Mouse (Mus musculus) C2C12 (cell line): Measurements from ENCODE around the gene Nacc2. TPM values are rescaled to one million over a fixed set of nuclear protein-coding genes. Genes with fewer than 3 reads are reported as not detected.

Source experiments
- H3K27me3 ChIP-seq: one replicate; pipeline ENCODE4 v1.6.1; 2011; ENCODE audit not compliant: control insufficient read depth, insufficient read depth, insufficient read length
- H3K36me3 ChIP-seq: one replicate; pipeline ENCODE4 v1.6.1; 2011; ENCODE audit not compliant: control insufficient read depth, insufficient read depth
- H3K4me3 ChIP-seq: one replicate; pipeline ENCODE4 v1.5.1; 2011; ENCODE audit warnings: mild to moderate bottlenecking, control low read depth; ENCODE audit not compliant: poor library complexity, insufficient read depth, severe bottlenecking
- H3K79me2 ChIP-seq: one replicate; pipeline ENCODE4 v1.6.1; 2011; ENCODE audit not compliant: control insufficient read depth, insufficient read depth
- H3K79me3 ChIP-seq: one replicate; pipeline ENCODE4 v1.6.1; 2011; ENCODE audit warnings: low read depth, control low read depth
- H3ac ChIP-seq: one replicate; pipeline ENCODE3; 2011; ENCODE audit warnings: low read depth; ENCODE audit not compliant: control insufficient read depth, insufficient read length
- CEBPB ChIP-seq: IDR thresholded peaks from one replicate; pipeline ENCODE4 v1.6.1; 2011; ENCODE audit warnings: low read depth, mild to moderate bottlenecking, control low read depth, moderate library complexity
- CTCF ChIP-seq: IDR thresholded peaks from one replicate; pipeline ENCODE4 v1.5.1; 2011; ENCODE audit not compliant: control insufficient read depth, insufficient read depth, insufficient read length
- FOSL1 ChIP-seq: IDR thresholded peaks from one replicate; pipeline ENCODE4 v1.8.0; 2011; ENCODE audit warnings: mild to moderate bottlenecking, low read length; ENCODE audit not compliant: poor library complexity, insufficient read depth, severe bottlenecking
- MAX ChIP-seq: IDR thresholded peaks from one replicate; pipeline ENCODE4 v1.6.1; 2011; ENCODE audit warnings: mild to moderate bottlenecking, control low read depth
- MYOD1 ChIP-seq: IDR thresholded peaks from one replicate; pipeline ENCODE4 v1.6.1; 2011; ENCODE audit warnings: low read depth; ENCODE audit not compliant: control insufficient read depth, insufficient read length
- MYOG ChIP-seq: IDR thresholded peaks from one replicate; pipeline ENCODE4 v1.6.1; 2011; ENCODE audit not compliant: control insufficient read depth, insufficient read length; ENCODE audit errors: extremely low read depth
- USF1 ChIP-seq: IDR thresholded peaks from one replicate; pipeline ENCODE4 v1.6.1; 2011; ENCODE audit warnings: low read depth, mild to moderate bottlenecking, control low read depth, moderate library complexity
- polyA plus RNA-seq: library from polyadenylated mRNA; unstranded; fragments of >200 nt; fragmentation: generic; extraction: Trizol; gene quantifications from one replicate; pipeline ENCODE4 v1.2.1, GENCODE M21; 2012; ENCODE audit warnings: missing spikeins

Gene Nacc2
- polyA plus RNA-seq, 1 experiment, result 20.8 TPM

GRCm38 (mm10) chr2:26122171-26123078, 595 bp downstream of the Nacc2 start:
- Histone ChIP-seq H3ac (peak overlapping the region; percentile 85), H3K79me2 (peaks cover 24% of the 10 kb centered on the region), H3K79me3 (peaks cover 1% of the 10 kb centered on the region), H3K36me3 (no peaks in the 10 kb centered on the region), H3K27me3 (no peaks in the 10 kb centered on the region), H3K4me3 (peak overlapping the region; percentile 55)
- TF ChIP-seq CTCF, result no peak
- TF ChIP-seq CEBPB, result no peak

GRCm38 (mm10) chr2:26121541-26122083, 1.4 kb downstream of the Nacc2 start:
- Histone ChIP-seq H3K79me3 (peaks cover 3% of the 10 kb centered on the region), H3ac (peak overlapping the region; percentile 85), H3K36me3 (no peaks in the 10 kb centered on the region), H3K27me3 (no peaks in the 10 kb centered on the region), H3K79me2 (peaks cover 32% of the 10 kb centered on the region), H3K4me3 (peak overlapping the region; percentile 55)
- TF ChIP-seq CEBPB (no peak), FOSL1 (no peak), MYOG (no peak), CTCF (no peak), MAX (no peak), MYOD1 (no peak), USF1 (no peak)

DNA sequence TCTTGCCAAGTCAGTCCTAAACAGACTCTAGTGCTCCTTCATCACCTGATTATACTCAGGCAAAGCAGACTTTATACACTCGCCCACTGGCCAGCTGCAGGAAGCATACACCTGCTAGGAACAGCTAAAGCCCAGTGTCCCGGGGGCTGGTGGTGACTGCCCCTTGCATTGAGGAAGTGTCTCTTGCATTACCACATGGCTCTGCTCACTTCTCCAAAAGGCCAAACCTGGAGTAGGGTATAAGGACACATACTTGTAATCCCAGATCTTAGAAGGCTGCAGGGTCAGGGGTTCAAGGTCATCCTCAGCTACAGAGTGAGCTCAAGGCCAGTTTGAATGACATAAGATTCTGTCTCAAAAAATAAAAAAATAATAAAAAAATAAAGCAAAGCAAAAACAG, 3.4 kb downstream of the Nacc2 start:
- Histone ChIP-seq H3ac (no peak overlapping the region), H3K36me3 (no peaks in the 10 kb centered on the region), H3K4me3 (no peak overlapping the region), H3K79me3 (peaks cover 3% of the 10 kb centered on the region), H3K27me3 (no peaks in the 10 kb centered on the region), H3K79me2 (peaks cover 45% of the 10 kb centered on the region)
- TF ChIP-seq MAX (no peak), CTCF (no peak), USF1 (no peak), MYOG (no peak), FOSL1 (no peak), MYOD1 (no peak), CEBPB (no peak)

GRCm38 (mm10) chr2:26119310-26119592, 3.8 kb downstream of the Nacc2 start:
- no peaks in the 10 kb centered on the region for H3K27me3 ChIP-seq
- H3K36me3 ChIP-seq, result no peaks in the 10 kb centered on the region
- H3K79me2 ChIP-seq, result peaks cover 45% of the 10 kb centered on the region
- no peak overlapping the region for H3ac ChIP-seq
- TF ChIP-seq USF1 (no peak), CTCF (no peak), MYOG (no peak), FOSL1 (no peak), MYOD1 (no peak), MAX (no peak), CEBPB (no peak)
- H3K4me3 ChIP-seq, result no peak overlapping the region
- peaks cover 3% of the 10 kb centered on the region for H3K79me3 ChIP-seq

DNA sequence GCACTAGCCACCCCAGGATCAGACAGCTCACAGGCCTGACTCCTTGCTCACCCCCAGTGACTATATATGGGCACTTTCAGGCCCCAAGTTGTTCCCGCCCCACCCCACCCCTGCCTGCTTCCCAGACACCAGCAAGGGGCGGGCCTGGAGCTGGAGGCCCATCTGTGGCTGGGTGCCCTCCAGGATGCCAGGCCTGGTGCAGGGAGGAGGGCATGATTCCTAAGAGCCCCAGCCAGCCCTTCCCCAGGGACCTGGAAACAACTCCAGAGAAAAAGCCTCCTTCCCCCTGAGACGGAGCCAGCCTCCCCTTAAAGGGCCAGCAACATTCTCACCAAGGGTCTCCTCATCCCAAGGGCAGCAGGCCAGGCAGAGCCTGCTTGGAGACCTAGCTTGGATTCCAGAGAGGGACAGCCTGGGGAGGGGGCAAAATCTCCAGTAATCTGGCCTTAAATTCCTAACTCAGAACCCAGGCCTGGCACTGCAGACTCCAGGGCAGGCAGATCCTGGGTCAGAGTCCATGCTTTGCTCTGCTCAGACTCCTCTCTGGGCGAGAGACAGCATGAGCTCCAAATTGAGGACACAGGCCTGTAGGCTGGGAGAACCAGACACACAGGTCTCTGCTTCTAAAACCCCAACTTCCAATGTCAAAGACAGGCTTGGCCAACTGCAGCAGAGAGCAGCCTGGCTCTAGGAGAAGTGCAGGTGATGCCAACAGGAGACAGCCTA, 4.3 kb downstream of the Nacc2 start:
- peaks cover 3% of the 10 kb centered on the region for H3K79me3 ChIP-seq
- TF ChIP-seq MYOD1 (no peak), CEBPB (no peak), MAX (no peak), MYOG (no peak), CTCF (no peak), USF1 (no peak), FOSL1 (no peak)
- no peaks in the 10 kb centered on the region for H3K27me3 ChIP-seq

GRCm38 (mm10) chr2:26117580-26117979, 5.4 kb downstream of the Nacc2 start:
- Histone ChIP-seq H3ac (no peak overlapping the region), H3K4me3 (no peak overlapping the region), H3K36me3 (no peaks in the 10 kb centered on the region), H3K27me3 (no peaks in the 10 kb centered on the region), H3K79me2 (peaks cover 53% of the 10 kb centered on the region), H3K79me3 (peaks cover 3% of the 10 kb centered on the region)
- TF ChIP-seq FOSL1 (no peak), MYOD1 (no peak), MYOG (no peak), MAX (no peak), USF1 (no peak), CEBPB (no peak), CTCF (no peak)

More for the DNA sequence above, 4.3 kb downstream of the Nacc2 start:
- Histone ChIP-seq H3K36me3 (no peaks in the 10 kb centered on the region), H3ac (no peak overlapping the region), H3K79me2 (peaks cover 45% of the 10 kb centered on the region), H3K4me3 (no peak overlapping the region)
